Mouse (Mus musculus) c-Kit-positive CD71-positive TER-119-positive erythroid progenitor cells, embryonic 14.5 days (primary cell): Measurements from ENCODE around the gene Limk2.

ENCODE experiments used
- DNase-seq: peaks from one replicate; pipeline ENCODE4 v3.0.0-alpha.2; 2013; ENCODE audit warnings: low spot score

The Limk2 gene

DNA sequence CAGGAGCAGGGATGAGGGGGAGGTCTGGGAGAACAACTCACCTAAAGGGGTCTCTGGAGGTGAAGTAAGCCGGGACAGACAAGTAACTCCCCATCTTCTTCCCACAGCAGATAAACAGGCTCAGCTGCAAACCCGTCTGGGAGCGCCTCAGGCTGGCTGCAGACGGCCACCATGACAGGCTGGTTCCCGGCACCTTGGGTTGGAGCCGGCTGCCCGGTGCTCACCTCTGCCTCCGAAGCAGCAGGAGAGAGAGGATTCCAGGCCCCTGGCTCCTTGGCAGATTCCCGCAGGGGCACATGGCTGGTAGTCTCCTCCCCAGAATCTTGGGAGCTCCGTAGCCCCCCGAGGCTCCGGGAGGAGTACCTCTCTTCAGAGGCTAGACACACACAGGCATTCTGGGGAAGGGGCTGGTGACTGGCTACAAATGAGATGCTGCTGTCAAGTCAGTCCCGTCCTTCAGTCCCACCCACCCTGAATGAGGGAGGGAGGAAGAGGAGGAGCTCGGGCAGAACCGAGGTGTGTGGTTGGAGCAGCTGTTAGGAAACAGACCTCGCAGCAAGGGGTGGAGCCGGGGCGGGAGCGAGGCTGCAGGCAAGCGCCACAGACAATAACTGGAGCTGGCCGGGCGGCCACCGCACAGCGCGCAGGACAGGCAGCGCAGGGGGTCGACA, 37.9 kb downstream of the Limk2 start:
- DNase-seq: peak; percentile 52

DNA sequence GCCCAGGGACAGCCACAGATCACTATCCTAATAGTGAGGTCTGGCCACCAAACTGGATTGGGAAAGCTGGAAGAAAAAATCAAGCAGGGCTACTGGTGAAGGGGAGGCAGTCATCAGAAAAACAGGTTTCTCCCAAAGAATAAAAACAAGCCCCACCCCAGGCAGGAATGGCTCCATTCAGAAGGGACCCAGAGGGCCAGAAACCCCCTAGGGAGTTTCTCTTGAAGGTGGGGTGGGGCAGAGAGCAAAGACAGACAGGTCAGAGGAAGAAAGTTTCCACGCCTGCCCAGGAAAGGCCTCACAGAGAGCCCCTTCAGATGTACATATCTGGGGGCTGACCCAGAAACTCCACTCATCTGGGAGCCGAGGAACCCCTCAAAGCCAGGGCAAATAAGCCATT, 38.8 kb downstream of the Limk2 start:
- no peak for DNase-seq

DNA sequence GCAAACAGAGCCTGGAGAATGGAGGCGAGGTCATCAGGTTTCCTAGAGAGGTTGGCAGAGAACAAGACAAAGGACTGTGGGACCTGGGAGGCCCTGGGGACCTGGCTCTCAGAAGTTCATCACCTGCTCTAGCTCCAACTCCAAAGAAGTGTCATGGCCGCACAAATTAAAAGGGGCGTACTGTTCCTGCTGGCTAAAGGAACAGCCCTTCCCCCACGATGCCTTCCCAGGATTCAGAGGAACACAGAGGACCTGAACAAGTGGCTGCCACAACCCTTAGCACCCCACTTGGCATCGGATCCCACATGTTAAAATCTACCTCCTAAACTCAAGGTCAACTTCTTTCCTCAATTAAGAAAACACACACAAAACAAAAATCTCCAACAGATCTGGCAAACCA, 39.5 kb downstream of the Limk2 start:
- no peak for DNase-seq

DNA sequence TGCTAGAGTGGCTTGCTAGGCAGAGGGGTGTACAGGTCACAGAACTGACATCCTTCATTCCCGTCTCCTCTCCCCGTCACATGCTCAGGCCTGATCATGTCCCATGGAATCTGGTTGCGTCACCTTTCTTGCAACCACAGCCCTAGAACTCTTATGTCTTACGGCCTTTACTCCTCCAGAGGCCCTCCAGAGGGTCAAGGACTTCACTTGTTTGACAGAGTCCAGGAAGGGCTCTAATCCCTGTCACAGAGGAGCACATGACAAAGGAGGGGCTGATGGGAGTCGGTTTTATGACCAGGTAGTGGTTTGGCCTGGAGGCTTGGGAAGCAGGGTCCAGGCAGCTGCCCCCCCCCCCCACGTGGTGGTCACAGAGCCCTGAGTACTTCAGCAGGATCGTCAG, 40.0 kb downstream of the Limk2 start:
- no peak for DNase-seq

DNA sequence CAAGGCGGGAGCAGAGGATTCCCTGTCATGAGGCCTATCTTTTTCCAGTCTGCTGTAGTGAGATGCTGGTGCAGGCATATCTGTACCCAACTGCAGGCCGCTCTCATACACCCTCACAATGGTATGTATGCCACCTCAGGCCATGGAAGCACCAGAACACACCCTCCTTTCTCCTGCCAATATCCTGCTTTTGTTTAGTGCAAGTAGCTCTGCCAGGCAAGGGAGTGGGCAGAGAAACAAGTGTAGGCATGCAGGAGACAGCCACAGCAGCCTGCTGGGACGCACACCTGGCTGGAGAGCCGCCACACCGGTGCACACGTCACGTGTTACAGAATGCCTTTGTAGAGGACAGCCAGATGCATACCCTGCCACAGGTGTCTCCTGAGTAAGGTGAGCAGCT, 42.6 kb downstream of the Limk2 start:
- DNase-seq: no peak

DNA sequence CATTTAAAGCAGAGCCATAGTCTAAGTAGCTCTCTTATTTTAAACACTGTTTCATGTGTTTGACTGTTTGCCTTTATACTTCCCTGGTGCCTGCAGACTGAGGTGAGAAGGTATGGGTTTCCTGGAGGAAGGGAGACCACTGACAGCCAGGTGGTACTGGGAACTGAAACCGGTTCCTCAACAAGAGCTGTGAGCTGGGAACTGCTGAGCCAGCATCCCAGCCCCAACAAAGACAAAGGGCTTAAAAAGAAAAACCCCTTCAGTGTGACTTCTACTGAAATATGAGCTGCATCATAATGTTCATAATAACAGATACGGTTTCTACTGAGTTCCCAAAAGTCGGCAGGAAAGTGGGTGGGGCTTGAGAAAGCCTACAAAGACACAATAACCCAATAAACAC, 46.1 kb downstream of the Limk2 start:
- DNase-seq: no peak

DNA sequence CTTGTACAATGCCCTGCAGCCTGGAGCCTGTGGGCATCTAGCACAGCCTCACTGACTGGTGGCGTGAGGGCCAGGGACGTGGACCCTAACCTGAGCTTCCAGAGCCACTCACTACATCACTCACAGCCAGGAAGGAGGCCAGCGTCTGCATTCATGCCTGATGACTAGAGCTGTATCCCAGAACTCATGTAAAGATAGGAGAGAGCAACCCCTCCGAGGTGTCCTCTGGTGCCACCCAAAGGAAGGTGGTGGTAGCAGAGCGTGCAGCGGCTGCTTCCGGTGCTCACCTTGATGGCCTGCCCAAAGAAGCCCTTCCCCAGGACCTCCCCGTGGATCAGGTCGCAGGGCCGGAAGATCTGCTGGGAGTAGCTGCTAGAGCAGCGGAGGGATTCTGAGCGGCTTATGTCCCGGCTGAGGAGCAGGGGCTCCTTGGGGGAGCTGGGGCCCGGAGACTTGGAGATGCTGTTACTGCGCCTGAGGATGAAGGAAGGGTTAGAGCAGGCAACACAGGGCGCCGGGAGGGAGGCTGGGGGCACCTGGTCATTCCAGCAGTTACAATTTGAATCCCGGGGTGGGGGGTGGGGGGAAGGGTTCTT, 55.9 kb downstream of the Limk2 start:
- DNase-seq: no peak

DNA sequence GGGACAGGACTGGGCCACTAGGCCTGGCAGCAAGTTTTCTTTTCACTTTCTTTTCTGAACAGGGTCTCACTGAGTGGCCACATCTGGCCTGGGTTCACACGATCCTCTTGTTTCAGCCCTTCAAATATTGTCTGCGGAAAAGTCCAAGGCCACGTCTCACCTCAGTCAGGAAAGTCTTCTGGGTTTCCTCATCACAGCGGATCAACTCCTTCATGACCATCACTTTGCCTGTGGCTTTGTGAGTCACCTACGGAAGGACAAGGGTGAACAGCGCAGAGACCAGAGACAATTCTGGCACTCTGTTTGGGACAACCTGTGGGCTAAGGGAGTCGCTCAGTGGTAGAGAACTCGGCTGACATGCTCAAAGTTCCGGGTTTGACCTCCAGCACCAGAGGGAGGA, 56.9 kb downstream of the Limk2 start:
- no peak for DNase-seq

DNA sequence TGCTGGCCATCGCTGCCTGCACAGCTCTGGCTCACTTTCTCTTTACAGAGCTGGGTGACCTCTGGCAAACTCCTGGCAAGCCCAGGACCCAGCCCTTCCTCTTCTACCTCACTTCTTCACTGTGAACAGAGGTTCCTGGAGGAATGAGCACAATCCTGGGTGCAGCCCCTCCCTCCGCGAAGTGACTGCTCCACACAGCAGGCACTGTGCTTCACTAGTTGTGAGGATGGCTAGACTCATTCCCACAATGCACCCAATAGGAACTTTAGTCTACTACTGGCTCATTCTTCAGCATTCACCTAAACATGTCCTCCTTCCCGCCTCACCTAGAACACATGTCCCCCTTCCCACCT, 59.7 kb downstream of the Limk2 start:
- no peak for DNase-seq

DNA sequence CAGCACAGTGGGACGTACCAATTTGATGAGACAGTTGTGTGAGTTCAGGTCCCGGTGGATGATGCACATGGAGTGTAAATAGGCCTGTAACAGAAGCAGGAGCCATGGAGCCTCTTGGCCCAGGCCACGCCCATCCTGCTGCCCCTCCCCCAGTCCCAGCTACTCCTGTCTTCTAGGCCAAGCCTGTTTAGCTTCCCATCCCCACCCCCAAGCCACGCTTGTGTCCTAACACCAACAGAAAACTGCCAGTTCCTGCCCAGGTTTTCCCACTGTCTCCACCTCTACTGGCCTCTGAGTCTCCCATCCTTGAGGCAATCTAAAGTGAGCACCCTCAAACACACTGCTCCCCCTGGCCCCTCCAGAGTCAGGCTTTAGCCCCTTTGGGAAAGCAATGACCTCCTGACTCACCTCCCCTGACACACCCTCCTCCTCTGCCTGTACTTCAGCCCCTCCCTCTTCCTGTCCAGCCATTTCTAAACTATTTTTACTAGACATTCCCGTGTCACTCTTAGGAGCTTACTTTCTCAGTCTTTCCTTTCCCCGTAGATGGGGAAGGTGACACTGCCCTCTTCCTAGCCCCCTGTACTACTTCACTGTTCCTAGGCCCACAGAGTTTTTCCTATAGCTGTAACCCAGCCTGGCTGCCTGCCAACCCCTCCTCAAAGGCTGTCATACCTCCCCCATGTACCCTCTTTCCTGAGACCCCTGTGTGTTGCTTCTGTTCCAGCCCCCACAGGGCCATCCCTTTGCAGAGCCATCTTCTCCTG, 60.2 kb downstream of the Limk2 start:
- no peak for DNase-seq

DNA sequence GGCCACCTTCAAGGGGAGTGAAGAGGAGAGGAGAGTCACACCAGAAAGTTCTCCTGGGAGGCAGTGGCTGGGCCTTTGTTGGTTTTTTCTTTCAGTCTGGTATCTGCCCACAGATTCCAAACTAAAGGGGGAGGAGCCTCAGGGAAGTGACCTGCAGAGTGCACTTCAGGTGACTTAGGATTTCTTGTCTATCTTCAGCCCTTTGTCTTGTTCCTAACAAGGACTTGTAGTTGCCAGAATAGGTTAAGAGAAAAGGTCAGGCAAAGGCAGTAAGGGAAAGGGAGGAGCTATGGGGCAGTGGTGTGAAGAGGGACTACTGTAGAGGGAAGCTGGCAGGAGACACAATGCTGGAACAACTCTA, 61.2 kb downstream of the Limk2 start:
- no peak for DNase-seq

DNA sequence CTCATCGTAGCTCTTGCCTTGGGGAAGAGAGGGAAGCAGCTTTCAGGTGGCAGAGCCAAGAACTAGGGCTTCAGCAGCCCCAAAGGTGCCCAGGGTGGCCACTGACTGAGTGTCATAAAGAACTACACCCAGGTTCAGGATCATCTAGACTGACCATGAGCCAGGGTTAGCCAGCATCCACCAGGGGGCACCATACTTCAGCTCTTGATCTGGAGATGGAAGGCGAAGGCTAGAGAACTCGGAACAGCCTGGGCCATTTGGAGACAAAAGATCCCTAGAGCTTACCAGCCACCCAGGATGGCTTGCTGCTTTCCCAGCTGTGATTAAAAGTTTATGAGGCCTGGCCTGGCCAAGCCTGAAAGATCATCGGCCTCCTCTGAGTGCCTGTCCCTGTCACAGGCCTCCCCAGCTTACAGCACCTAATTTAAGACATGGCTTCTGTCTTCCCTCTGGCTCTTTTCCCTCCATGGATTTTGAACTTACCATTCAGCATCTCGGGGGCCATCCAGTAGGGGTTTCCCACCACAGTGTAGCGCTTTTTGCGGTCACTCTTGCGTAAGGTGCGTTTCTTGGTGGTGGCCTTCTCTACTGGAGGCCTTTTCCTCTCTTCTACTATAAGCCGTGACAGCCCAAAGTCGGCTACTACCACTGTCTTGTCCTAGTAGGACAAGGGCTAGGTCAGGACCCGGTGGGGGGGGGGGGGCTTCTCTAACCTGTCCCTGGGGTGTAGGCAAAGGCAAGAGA, 61.7 kb downstream of the Limk2 start:
- peak; percentile 76 for DNase-seq

DNA sequence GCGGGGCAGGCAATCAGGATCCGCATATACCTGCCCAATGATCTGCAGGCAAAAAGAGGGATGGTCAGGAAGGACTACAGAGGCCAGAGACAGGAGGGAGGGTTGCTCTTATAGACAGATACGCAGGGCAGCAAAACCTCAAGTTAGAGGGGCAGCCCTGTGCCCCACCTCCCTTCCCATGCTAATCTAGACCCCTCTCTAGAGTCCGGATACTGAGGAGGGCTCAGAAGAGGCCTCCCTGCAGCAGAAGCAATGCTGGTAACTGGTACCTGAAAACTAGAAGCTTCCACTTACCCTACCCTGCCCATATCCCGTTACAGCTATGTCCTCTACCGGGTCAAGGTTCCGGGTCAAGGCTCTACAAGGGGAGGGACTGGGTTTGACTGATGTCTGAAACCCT, 62.6 kb downstream of the Limk2 start:
- no peak for DNase-seq

DNA sequence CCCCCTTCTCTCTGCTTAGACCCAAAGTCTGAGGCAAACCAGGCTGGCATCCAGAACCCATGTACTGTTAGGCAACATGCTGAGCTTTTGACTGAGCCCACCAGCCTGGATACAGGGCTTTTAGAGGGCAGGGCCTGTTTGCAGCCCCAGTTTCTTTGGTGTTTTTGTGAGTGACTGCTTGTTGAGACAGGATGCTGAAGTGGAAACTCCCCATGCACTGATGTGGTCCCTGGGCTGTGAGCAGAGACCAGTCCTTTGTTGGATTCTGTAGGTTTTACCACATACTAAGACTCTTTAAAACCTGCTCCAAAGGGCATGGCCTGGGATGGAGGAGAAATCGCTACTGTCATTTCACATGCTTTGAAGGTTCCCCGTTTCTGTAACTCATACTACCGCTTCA, 64.1 kb downstream of the Limk2 start:
- DNase-seq: no peak

DNA sequence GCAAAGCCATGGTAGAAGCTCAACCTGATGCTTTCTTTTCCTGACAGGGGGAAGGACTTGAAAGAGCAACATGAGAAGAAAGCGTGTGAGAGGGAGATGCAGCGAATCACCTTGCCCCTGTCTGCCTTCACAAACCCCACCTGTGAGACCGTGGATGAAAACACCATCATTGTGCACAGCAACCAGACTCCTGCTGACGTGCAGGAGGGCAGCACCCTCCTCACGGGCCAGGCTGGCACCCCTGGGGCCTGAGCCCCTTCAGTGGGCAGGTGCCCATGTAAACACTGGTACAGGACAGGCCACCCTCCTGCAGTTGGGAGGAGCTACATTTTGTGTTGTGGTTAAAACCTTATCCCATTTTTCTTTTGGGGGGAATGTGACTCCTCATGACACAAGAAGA, 67.5 kb downstream of the Limk2 start:
- DNase-seq: no peak

DNA sequence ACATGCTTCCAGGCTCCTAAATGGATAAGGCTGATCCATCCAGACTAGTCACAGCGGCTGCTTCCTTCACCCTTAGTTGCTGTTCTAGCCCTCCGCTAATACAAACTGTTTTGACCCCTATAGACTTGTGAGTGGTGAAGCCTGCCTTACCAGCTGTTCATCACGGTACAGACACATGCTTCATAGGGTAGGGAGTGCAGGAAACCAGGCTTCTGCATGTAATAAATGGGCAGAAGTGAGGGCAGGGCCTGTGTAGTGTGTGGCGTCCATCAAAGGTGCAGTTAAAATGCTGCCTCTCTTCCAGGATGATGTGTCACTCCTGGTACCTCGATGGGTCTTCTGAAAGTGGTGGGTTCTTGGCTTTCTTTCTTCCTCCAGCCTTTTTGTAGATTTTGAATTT, 71.0 kb downstream of the Limk2 start:
- no peak for DNase-seq

DNA sequence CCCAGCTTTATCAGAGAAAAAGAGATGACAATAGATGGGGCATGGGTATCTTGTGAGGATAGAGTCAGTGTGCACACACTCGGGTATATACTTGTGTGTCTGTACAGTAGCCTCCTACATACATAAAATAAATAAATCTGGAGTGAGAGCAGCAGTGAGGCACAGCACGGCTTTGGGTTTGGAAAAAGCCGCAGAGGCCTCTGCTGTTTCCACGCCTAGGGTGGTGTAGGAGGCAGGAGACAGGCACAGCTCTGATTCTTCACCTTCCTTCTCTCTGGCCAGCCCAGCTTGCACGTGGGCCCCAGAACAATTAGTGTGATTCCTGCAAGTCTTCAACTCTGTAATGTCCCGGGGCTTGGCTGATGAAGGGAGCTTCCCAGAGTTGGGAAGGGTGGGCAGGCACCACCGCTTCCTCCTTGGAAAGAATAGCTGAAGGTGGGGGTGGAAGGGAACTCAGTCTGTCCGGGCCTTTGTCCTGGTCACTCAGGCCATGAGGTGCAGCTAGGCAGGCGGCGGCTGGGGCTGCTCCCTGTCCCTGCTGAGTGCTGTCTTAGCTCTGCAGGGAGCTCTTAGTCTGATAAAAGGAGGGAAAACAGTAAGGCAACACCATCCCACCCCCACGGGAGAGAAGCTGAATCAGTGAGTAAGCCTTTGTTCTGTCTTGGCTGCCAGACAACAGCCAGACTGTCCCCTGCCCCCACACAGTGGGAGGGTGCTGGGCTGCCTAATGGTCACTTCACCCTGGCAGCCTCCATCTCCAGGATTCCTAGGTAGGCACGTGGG, 71.6 kb downstream of the Limk2 start:
- DNase-seq: no peak

DNA sequence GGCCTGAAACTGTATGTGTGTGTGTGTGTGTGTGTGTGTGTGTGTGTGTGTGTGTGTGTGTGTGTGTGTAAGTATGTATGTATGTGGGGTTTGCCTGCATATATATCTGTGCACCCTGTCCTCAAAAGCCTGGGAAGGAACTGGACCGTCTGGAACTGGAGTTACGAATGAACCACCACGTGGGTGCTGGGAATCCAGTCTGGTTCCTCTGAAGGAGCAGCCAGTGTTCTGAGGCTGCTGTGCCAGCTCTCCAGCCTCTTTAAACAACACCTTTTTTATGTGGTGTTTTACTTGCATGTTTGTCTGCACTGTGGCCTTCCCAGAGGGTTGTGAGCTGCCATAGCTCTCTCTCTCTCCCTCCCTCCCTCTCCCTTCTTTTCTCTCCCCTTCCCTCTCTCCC, 72.4 kb downstream of the Limk2 start:
- DNase-seq: no peak

DNA sequence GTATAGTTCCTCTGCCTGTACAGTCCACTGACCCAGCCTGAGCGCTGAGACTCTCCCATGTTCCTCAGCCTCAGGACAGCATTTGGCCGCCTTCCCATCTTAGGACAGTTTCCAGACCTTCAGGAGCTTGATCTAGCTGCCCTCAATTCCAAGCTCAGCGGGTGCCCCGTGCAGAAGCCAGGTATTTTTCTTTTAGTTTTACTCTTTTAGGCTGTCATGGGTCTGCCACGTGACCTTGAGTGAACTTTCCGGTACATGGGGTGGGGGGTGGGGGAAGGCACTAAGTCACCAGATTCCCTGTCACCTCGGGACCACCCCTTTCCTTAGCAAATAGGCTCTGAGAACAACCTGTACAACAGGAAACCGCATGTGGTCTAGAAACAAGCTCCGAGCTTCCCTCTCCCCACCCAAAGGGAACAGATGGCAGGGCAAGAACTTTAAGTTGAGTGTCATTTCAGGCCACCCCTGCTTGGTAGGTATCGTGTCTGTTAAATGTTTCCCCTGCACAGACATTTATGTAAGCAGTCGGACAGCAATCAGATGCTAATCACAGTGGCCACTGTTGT, 73.3 kb downstream of the Limk2 start:
- DNase-seq: no peak

DNA sequence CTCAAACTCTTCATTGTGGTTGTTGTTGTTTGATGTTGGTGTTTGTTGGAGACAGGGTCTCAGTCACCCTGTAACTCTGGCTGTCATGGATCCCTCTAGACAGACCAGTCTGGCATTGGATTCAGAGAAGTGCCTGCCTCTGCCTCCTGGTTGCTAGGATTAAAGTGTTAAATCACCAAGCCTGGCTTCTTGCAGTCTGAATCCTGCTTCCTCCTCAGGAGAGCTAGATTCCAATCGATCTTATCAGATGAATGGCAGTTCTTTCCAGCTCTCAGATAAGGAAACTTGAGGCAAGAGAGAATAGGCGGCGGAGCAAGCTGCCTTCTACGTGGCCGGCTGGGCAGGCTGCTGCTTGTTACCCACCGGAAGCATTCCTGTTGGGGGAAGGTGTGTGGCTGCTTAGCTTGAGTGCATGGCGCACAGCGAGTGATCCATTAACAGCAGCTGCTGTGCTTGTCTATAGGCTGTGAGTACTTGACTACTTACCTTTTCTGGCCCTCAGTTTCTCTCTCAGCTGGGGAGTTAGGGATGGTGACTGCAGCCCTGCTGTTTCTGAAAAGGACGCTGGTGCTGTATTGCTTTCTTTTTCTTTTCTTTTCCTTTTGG, 74.2 kb downstream of the Limk2 start:
- no peak for DNase-seq

DNA sequence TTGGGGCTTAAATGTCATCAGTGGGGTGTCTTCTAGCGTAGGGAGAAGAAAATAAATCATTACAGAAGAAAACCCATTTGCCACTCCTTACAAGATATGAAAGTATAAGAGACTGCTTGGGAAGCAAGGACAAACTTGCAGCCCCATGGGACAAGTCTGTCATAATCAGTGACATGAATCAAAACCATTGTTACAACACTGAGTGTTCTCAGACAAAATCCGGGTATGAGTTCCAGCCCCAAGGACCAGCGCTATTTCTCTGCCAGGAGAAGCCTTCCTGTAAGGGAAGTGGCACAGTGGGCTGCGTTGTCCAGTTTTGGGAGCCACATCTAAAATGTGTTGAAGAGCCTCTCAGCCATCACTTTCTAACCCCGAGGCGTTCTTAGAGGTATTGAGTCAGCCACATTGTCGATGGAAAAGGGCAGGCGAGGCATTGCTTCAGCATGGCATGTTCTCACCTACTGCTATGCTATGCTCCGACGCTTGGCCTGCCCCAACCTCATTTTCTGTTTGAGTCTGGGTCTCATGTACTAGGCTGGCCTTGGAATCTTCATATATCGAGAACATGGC, 74.8 kb downstream of the Limk2 start:
- DNase-seq: no peak
